Mouse (Mus musculus) adrenal gland, postnatal 10 days (tissue): Measurements from ENCODE around the gene Col4a6. TPM values are rescaled to one million over a fixed set of nuclear protein-coding genes. Genes with fewer than 3 reads are reported as not detected.

Experiments
- DNase-seq: peaks from one replicate; pipeline ENCODE4 v3.0.0; 2021; ENCODE audit warnings: mixed read lengths
- total RNA-seq, 2 experiments: library from RNA; stranded (reverse); gene quantifications; 2 replicates each; pipeline ENCODE4 v1.2.3; 2021

Gene Col4a6
- total RNA-seq, 2 experiments from 2014 or later: 3.9 to 5.7 TPM

- DNase-seq: no peak
Measured at GRCm38 (mm10) chrX:141265986-141266385, 207.9 kb downstream of the Col4a6 start.

- no peak for DNase-seq
Measured at GRCm38 (mm10) chrX:141249636-141250035, 224.2 kb downstream of the Col4a6 start.

GRCm38 (mm10) chrX:141236564-141237333 lies 237.1 kb downstream of the Col4a6 start:
- DNase-seq: peak; percentile 7

GRCm38 (mm10) chrX:141228169-141228568 lies 245.7 kb downstream of the Col4a6 start:
- DNase-seq: no peak

GRCm38 (mm10) chrX:141212802-141213201 lies 261.1 kb downstream of the Col4a6 start:
- DNase-seq: peak; percentile 42

GRCm38 (mm10) chrX:141198993-141199392 lies 274.9 kb downstream of the Col4a6 start:
- DNase-seq: no peak

GRCm38 (mm10) chrX:141195036-141195435 lies 278.8 kb downstream of the Col4a6 start:
- no peak for DNase-seq

GRCm38 (mm10) chrX:141175353-141175752 lies 298.5 kb downstream of the Col4a6 start:
- peak; percentile 16 for DNase-seq

- no peak for DNase-seq
Measured at GRCm38 (mm10) chrX:141165067-141165466, 308.8 kb downstream of the Col4a6 start.

GRCm38 (mm10) chrX:141160371-141160770 lies 313.5 kb downstream of the Col4a6 start:
- no peak for DNase-seq

- DNase-seq: peak; percentile 15
Measured at GRCm38 (mm10) chrX:141158160-141158559, 315.7 kb downstream of the Col4a6 start.

- no peak for DNase-seq
Measured at GRCm38 (mm10) chrX:141157626-141158025, 316.2 kb downstream of the Col4a6 start.

- no peak for DNase-seq
Measured at GRCm38 (mm10) chrX:141156696-141157095, 317.2 kb downstream of the Col4a6 start.

GRCm38 (mm10) chrX:141151182-141151581 lies 322.7 kb downstream of the Col4a6 start:
- no peak for DNase-seq

GRCm38 (mm10) chrX:141150290-141150689 lies 323.6 kb downstream of the Col4a6 start:
- no peak for DNase-seq

- no peak for DNase-seq
Measured at GRCm38 (mm10) chrX:141149705-141150104, 324.2 kb downstream of the Col4a6 start.

Other genes with a start within 250 kb of the Col4a6 start
- 10 to 100 TPM; 29.8 to 33.4 TPM for gene Col4a5, start 1.3 kb upstream of the Col4a6 start, total RNA-seq